Mouse (Mus musculus): ENCODE data around the gene Smim9. TPM values are rescaled to one million over a fixed set of nuclear protein-coding genes. Genes with fewer than 3 reads are reported as not detected.

Smim9 gene
- polyA plus RNA-seq, 1 experiment = not detected

DNA sequence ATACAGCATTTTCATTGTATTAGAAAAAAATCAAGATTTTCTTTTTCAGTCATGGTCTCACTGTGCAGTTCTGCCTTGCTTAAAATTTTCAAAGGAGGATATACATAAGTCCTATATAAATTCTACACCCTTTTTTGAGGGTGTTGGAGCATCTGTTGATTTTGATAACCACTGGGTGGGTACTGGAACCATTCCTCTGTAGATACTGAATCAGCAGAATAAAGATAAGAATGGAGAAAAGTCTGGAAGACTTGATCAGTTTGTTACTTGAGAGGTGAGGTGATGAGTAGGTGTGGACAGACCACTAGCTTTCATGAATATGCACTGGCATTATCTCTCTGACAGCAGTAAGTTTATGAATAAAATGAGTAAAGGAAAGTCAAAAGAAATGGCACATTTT lies 48.0 kb downstream of the Smim9 start:
- Histone ChIP-seq H3K36me3 (ENCODE audit: control insufficient read depth, insufficient read depth, low read length) (peaks cover 2% of the 10 kb centered on the region), H3K27me3 (replicated peaks; ENCODE audit: control insufficient read depth, insufficient read depth, low read length) (no peaks in the 10 kb centered on the region), H3K27ac (ENCODE audit: insufficient read depth, low read depth, low read length) (no peak overlapping the region), H3K4me1 (ENCODE audit: control insufficient read depth, insufficient read depth, low read length) (no peaks in the 10 kb centered on the region), H3K4me3 (ENCODE audit: insufficient read depth, low read depth, low read length) (no peak overlapping the region)
- TF ChIP-seq CTCF (conservative IDR thresholded peaks at IDR 0.05; ENCODE audit: insufficient read depth, insufficient read length, low read depth, low read length) (no peak), POLR2A (IDR thresholded peaks at IDR 0.05; ENCODE audit: low read depth, low read length) (no peak)
- no peak for DNase-seq

DNA sequence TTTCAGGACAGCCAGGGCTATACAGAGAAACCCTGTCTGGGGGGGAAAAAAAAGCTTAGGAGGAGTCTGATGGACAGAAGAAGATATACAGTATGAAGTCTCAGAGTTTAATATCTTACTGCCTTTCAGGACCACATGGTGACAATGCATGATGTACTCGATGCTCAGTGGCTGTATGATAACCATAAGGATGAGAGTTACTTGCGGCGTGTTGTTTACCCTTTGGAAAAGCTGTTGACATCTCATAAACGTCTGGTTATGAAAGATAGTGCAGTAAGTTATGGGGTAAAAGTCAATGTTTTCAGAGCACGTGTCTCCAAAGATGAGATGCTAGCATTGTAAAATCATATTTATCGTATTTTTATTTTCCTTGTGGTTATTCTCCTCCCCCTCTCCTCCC lies 61.3 kb downstream of the Smim9 start:
- 89% methylated on average over 6 of the region's 6 CpGs for WGBS
- H3K27me3 ChIP-seq (replicated peaks; ENCODE audit: control insufficient read depth, insufficient read depth, low read length) = no peaks in the 10 kb centered on the region
- H3K27ac ChIP-seq (ENCODE audit: insufficient read depth, low read depth, low read length) = no peak overlapping the region
- peaks cover 2% of the 10 kb centered on the region; the same call in 1 of the 2 replicates for H3K36me3 ChIP-seq (ENCODE audit: control insufficient read depth, insufficient read depth, low read length)
- DNase-seq = no peak
- H3K4me3 ChIP-seq (ENCODE audit: insufficient read depth, low read depth, low read length) = no peak overlapping the region
- no peaks in the 10 kb centered on the region for H3K4me1 ChIP-seq (ENCODE audit: control insufficient read depth, insufficient read depth, low read length)
- TF ChIP-seq CTCF (conservative IDR thresholded peaks at IDR 0.05; ENCODE audit: insufficient read depth, insufficient read length, low read depth, low read length) (no peak), POLR2A (IDR thresholded peaks at IDR 0.05; ENCODE audit: low read depth, low read length) (no peak)

DNA sequence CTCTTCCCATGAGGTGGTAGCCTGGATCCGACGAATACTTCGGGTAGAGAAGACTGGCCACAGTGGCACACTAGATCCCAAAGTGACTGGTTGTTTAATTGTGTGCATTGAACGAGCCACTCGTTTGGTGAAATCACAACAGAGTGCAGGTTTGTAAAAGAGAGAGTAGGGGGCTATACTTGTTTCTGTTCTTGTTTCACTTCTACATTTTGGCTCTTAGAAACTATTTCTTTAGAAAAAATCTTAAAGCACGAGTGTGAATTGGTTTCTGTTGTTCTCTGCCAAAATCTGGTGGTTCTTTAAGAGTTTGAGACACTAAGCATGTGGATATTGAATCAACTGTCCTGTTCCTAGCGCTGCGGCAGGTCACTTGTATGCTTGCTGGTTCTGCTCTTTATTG lies 64.8 kb downstream of the Smim9 start:
- Histone ChIP-seq H3K27ac (ENCODE audit: insufficient read depth, low read depth, low read length) (no peak overlapping the region), H3K27me3 (replicated peaks; ENCODE audit: control insufficient read depth, insufficient read depth, low read length) (no peaks in the 10 kb centered on the region), H3K4me1 (ENCODE audit: control insufficient read depth, insufficient read depth, low read length) (no peaks in the 10 kb centered on the region), H3K4me3 (ENCODE audit: insufficient read depth, low read depth, low read length) (no peak overlapping the region), H3K36me3 (ENCODE audit: control insufficient read depth, insufficient read depth, low read length) (no peaks in the 10 kb centered on the region; the same call in 1 of the 2 replicates)
- no peak for DNase-seq
- 90% methylated on average over 8 of the region's 8 CpGs for WGBS
- TF ChIP-seq POLR2A (IDR thresholded peaks at IDR 0.05; ENCODE audit: low read depth, low read length) = no peak
- TF ChIP-seq CTCF (conservative IDR thresholded peaks at IDR 0.05; ENCODE audit: insufficient read depth, insufficient read length, low read depth, low read length) = no peak

DNA sequence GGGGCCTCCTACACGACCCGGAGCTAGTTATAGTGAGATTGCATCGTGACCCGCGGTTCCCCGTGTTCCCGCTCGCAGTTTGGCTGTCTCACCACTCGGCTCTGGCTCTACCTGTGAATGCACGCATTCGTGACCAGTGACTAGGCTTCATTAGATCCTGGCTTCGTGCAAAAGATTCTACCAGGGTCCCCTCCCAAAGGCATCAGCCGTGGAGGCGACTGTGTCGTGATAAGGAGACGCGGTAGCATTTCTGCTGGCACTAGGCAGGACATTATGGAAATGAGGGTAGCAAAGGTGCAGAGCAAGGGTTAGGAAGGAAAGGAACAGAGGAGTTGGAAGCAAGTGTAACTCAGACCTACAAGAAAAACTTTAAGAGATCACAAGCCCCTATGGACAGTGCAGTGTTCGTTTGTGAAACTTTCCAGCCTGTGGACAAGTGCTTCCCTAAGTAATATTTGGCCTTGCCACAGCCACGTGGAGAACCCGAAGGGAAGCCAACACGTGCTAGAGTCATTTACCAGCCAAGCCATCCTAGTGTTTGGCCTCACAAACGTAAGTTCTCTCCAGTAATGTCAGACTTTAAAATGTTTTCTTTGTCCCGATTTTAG lies 67.3 kb downstream of the Smim9 start:
- TF ChIP-seq CTCF (conservative IDR thresholded peaks at IDR 0.05; ENCODE audit: insufficient read depth, insufficient read length, low read depth, low read length) (no peak), POLR2A (IDR thresholded peaks at IDR 0.05; ENCODE audit: low read depth, low read length) (no peak)
- Histone ChIP-seq H3K4me1 (ENCODE audit: control insufficient read depth, insufficient read depth, low read length) (no peaks in the 10 kb centered on the region), H3K36me3 (ENCODE audit: control insufficient read depth, insufficient read depth, low read length) (no peaks in the 10 kb centered on the region; the same call in 1 of the 2 replicates), H3K4me3 (ENCODE audit: insufficient read depth, low read depth, low read length) (peak overlapping the region; percentile 93), H3K27ac (ENCODE audit: insufficient read depth, low read depth, low read length) (peak overlapping the region; percentile 63; the same call in 1 of the 2 replicates), H3K27me3 (replicated peaks; ENCODE audit: control insufficient read depth, insufficient read depth, low read length) (no peaks in the 10 kb centered on the region)
- DNase-seq = peak; percentile 31
- WGBS = under 1% methylated on average over 23 of the region's 23 CpGs

Other genes starting within 250 kb of the Smim9 start
- gene Gab3, start 78.3 kb downstream of the Smim9 start, polyA plus RNA-seq (2012; rRNA removed) = 0.43 and 0.66 TPM in 2 replicates
- gene Dkc1, start 67.9 kb downstream of the Smim9 start, polyA plus RNA-seq (2012; rRNA removed) = 8.2 and 10.8 TPM in 2 replicates
- 143 and 144 TPM in 2 replicates for gene Mpp1, start 32.8 kb downstream of the Smim9 start, polyA plus RNA-seq (2012; rRNA removed)
- gene Fundc2, start 218.6 kb upstream of the Smim9 start, polyA plus RNA-seq (2012; rRNA removed) = 10.1 and 16.8 TPM in 2 replicates
- gene F8, start 218.8 kb upstream of the Smim9 start, polyA plus RNA-seq (2012; rRNA removed) = 1.4 and 2.2 TPM in 2 replicates